Mouse (Mus musculus) kidney, adult 9 months (tissue): ENCODE measurements around the gene St7.
"Not testable (repeated sequence)": the region's sequence is repeated elsewhere in the genome, so short reads cannot be mapped to it uniquely, and the experiment has no call there.

ENCODE experiments used
- DNase-seq: peaks from one replicate; pipeline ENCODE4 v3.0.0; 2022

The St7 gene

GRCm38 (mm10) chr6:17692647-17693046 lies at the start of gene St7:
Gene St7, plus strand, starts transcription at chr6:17692933.
- no peak for DNase-seq

GRCm38 (mm10) chr6:17646107-17646506 lies 46.6 kb upstream of the St7 start:
- no peak for DNase-seq

DNA sequence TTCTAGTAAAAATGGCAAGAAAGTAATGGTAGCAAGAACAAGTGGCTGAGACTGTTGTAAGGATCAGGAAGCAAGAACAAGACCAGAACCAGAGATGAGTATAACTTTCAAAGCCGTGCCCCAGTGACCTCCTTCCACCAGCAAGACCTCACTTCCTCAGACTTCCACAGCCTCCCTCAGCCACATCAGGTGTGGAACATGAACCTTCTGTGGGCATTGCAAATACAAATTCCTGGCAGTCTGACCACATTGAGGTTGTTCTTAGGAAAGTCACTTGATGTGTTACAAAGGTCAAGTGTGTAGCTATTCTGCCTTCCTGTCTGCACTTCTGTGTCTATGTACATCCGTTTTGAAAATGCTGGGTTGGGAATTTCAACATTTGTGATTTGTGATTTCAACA lies 40.6 kb upstream of the St7 start:
- DNase-seq = peak; percentile 23

DNA sequence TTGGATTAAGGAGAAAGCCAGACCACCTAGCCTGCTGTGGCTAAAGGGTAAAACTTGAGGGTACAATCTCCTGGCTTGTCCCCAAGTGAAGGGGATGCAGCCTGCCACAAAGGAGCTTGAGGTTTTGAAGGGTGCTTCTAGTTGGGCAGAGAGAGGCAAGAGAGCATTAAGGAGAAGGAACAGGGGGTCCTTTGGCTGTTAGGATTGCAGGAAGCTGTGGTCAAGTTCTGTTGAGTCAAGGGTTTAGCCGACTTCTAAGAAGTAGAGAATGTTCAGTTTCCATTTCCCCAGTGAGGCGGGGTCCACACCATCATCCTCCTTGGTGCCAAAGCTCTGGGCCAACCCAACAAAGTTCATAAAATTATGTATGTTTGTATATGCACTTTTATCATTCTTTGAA lies 37.7 kb upstream of the St7 start:
- no peak for DNase-seq

DNA sequence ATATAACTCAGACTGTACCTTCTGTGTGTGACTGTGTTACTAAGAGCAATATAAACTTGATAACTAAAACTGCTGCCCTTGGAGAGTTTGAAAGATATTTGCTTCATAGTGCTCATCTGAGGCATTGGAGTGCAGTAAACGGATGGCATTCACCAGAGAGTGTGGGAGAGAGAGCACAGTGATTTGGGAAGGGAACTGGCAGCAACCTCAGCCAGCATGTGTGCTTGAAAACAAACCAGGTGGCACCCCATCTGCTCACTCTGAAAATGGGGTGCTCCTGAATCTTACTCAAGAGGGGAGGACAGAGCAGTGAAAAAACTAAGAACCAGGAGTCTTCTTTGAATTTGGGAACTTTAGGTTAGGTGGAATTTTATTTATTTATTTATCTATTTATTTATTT lies 35.4 kb upstream of the St7 start:
- DNase-seq = no peak

GRCm38 (mm10) chr6:17665348-17665747 lies 27.4 kb upstream of the St7 start:
- no peak for DNase-seq

- DNase-seq = no peak
Measured at GRCm38 (mm10) chr6:17666024-17666423, 26.7 kb upstream of the St7 start.

GRCm38 (mm10) chr6:17667813-17668212 lies 24.9 kb upstream of the St7 start:
- no peak for DNase-seq

DNA sequence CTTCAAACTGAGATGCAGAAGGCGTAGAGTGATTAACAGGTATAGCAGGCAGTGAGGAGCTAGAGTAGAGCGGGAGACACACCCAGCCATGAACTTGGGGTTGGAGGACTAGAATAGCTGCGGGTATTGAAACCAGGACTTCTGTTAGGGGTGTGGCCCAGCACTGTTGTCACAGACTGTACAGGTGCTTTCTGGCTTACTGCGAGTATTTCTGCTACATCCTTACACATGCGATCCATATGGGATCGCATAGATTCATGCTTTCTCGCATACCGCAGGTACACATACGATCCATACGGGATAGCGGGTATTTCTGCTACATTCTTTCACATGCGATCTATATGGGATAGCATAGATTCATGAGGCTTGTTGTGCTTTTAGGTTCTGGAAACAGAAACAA lies 24.4 kb upstream of the St7 start:
- DNase-seq = no peak

DNA sequence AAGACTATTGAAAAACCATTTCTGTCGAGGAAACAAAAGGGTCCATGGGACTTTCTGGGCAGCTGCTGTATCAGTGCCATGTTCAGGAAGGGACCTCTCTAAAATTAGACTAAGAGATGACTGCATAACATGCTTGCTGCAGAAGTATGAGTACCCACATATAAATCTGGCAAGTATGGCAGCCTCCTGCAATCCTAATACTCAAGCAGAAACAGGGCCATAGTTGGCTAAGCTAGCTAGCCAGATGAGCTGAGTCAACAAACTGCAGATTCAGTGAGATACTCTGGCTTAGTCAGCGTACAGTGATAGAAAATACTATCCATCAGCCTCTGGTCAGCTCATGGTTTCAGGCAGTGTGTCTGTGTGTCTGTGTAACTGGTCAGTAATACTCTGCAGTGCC lies 22.9 kb upstream of the St7 start:
- DNase-seq = no peak

DNA sequence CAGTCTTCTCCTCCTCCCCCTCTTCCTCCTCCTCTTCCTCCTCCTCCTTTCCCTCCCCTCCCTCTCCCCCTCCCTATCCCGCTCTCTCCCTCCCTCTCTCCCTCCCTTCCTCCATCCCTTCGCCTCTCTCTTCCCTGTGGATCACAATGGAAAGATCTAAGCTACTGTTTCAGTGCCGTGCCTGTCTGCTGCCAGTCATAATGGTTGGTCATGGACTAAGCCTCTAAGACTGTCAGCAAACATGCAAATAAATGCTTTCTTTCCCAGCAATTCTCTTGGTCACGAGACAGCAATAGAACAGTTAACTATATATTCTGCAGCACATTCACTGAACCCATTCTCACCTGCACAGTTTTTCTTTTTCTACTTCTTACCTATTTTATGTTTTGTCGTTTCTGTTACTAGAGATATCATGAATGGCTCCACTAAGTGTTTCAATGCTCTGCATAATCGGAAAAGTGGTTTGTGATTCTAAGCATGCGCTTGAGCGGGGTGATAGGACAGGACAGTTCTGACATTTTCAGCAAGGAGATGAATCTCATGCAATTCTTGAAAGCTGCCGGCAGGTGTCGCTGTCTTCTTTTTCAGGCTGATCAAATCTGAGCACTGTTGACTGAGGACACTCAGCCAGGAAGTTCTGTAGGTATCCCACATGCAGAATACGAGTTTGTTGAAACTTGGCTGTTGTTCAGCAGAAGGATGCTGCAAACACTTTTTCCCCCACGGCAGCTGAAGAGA lies 17.5 kb upstream of the St7 start:
- peak; percentile 46 for DNase-seq

DNA sequence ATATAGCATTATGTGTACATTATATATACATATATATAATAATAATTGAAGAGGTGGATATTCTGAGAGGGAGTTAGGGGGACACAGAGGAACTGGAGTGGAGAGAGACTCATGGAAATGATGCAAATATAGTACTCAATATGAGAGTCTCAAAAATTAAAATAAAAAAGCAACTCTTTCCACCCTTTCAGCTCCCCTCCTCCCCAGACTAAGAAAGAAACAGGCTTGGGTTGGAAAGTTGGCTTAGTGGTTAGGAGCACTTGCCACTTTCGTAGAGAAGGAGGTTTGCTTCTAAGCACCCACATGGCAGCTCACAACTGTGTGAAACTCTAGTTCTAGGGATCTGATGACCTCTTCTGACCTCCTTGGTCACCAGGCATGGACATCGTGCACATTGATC lies 15.7 kb upstream of the St7 start:
- no peak for DNase-seq

DNA sequence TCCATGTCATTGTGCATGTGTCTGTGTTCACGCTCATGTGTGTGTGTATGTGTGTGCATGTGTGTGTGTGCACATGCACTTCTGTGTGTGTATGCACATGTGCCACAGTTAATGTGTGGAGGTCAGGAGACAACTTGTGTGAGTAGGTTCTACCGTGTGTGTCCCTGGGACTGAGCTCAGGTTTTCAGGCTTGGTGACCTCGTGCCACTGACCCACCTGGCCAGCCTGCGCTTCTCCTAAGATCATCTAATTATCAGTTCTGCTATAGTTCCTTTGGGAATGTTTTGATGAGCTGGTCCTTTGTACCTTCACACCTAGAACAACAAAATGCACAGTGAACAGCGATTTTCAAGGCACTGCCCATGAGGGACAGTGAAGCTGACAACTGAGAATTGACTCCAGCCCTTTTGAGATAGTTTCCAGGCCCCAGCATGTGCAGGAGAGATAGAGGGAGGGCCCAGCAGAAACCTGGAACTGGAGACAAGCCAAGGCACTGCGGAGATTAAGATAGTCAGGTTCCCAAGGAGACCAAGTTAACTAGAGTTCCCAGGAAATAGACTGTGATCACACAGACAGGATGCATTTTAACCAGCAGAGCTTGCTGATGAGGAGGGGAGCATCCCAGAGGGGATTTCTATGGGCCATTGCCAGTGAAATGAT lies 12.3 kb upstream of the St7 start:
- DNase-seq = no peak

DNA sequence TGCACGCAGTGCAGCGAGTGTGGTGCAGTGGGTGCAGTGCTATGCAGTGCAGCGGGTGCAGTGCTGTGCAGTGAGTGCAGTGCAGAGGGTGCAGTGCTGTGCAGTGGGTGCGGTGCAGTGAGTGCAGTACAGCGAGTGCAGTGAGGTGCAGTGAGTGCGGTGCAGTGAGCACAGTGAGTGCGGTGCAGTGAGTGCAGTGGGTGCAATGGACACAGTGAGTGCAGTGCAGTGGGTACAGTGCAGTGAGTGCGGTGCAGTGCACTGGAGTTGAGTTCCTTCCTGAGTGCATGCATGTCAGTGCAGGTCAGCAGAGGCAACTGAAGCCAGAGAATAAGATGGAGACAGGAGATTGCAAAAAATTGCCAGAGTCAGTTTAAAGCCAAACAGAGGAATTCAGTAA lies 10.9 kb upstream of the St7 start:
- no peak for DNase-seq

- no peak for DNase-seq
Measured at GRCm38 (mm10) chr6:17688676-17689075, 4.1 kb upstream of the St7 start.

GRCm38 (mm10) chr6:17693726-17694549 lies 1.2 kb downstream of the St7 start:
- DNase-seq = peak; percentile 74

DNA sequence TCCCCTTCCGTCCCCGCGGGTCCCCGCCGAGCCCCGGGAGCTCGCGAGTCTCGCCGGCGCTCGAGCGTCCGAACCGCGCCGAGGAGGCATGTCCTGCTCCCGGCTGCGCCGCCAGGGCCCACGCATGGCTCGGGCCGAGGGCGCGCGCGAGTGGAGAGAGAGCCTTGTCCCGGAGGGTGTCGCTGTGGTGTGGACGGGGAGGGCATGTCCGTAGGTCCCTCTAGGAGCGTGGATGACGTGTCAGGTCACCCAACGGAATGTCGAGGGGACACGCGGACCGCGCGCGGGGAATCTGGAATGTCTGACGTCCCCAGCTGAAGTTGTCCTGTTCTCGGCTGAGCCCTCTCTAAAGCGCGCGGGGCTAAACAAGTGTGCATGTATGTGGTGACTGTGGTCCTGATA lies 1.8 kb downstream of the St7 start:
- peak; percentile 76 for DNase-seq

DNA sequence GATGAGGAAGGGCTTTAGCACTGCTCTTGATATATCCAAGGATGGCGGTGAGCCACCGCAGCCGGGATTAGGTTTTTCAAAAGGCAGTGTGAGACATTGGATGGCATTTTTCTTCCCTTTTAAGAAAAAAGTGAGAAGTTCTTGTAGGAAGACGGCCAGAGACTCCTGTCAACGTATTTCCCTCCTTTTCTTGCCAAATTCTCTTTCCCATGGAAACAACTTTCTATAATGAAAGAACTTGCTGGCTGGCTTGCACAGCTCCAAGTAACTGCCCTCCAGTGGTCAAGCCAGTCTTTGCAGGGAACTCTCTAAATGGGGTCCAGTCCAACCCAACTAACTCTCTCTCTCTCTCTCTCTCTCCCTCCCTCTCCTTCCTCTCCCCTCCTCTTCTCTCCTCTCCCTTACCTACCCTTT lies 3.6 kb downstream of the St7 start:
- DNase-seq = peak; percentile 69

- no peak for DNase-seq
Measured at GRCm38 (mm10) chr6:17700936-17701612, 8.3 kb downstream of the St7 start.

GRCm38 (mm10) chr6:17704038-17704437 lies 11.3 kb downstream of the St7 start:
- not testable (repeated sequence) for DNase-seq

DNA sequence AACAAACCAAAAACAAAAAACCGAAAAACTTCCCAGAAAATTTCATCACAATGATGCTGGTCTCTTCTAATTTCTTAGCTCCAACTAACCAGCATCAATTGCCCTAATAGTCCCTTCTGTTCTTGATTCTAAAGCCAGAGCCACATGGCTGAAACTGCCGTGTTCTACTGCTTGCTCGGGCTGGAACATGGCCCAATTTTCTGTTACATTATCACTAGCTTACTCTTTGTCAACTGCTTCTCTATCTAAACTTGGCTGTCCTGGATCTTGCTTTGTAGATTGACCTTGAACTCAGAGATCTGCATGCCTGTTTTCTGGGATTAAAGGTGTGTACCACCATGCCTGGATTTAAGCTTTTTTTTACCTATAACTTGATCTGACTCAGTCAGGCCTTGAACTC lies 13.2 kb downstream of the St7 start:
- peak; percentile 38 for DNase-seq

GRCm38 (mm10) chr6:17718978-17719377 lies 26.2 kb downstream of the St7 start:
- DNase-seq = no peak

GRCm38 (mm10) chr6:17719423-17719822 lies 26.7 kb downstream of the St7 start:
- DNase-seq = no peak
